Mouse (Mus musculus) CD8-positive naive resting alpha-beta T cell, adult 2 months (primary cell): Measurements from ENCODE around the gene Ceacam19.

Experiments
- DNase-seq, 2 experiments: peaks; one replicate each; pipeline ENCODE4 v3.0.0; 2022; ENCODE audit warnings: low read depth in 2 of 2, low spot score in 2 of 2

Gene Ceacam19

GRCm38 (mm10) chr7:19841686-19842413 lies 45.9 kb downstream of the Ceacam19 start:
- no peak for DNase-seq

- no peak for DNase-seq
These were observed 46.8 kb downstream of the Ceacam19 start for GRCm38 (mm10) chr7:19840936-19841335.

GRCm38 (mm10) chr7:19840371-19840770 lies 47.4 kb downstream of the Ceacam19 start:
- no peak for DNase-seq

GRCm38 (mm10) chr7:19836843-19837242 lies 50.9 kb downstream of the Ceacam19 start:
- DNase-seq = no peak

GRCm38 (mm10) chr7:19834055-19834454 lies 53.7 kb downstream of the Ceacam19 start:
- no peak for DNase-seq

- no peak for DNase-seq
These were observed 55.9 kb downstream of the Ceacam19 start for GRCm38 (mm10) chr7:19831837-19832236.

- no peak for DNase-seq
These were observed 57.0 kb downstream of the Ceacam19 start for GRCm38 (mm10) chr7:19830682-19831156.

- no peak for DNase-seq
These were observed 58.1 kb downstream of the Ceacam19 start for GRCm38 (mm10) chr7:19829694-19830093.

GRCm38 (mm10) chr7:19826756-19827155 lies 61.0 kb downstream of the Ceacam19 start:
- no peak for DNase-seq
